8 mouse cellular contexts compared by ENCODE assay signal in genomic region chr4:124693135-124693894, GRCm38 (mm10). TPM values are rescaled to one million over a fixed set of nuclear protein-coding genes. Genes with fewer than 3 reads are reported as not detected.
DNase-seq lines count a peak whose midpoint lies in the region; ATAC-seq lines count a peak whose summit lies in the region.

Gene Utp11, minus strand, starts transcription at chr4:124693600.

- 0 out of 2 replicates have a peak, but pooled peaks cover 10% of the 10 kb centered on the region for H3K36me3 ChIP-seq in hindbrain, embryonic 14.5 days (replicated peaks; ENCODE audit: control insufficient read depth, insufficient read depth)

- H3K4me2 ChIP-seq in hindbrain, embryonic 14.5 days (replicated peaks), result peak within 1 kb of the TSS; percentile 78

- ATAC-seq in hindbrain, embryonic 14.5 days (ENCODE audit: low FRiP score), result peak; percentile 98

- peak within 1 kb of the TSS; percentile 39; the same call in 1 of the 2 replicates for H3K27ac ChIP-seq in hindbrain, embryonic 14.5 days

- H3K4me1 ChIP-seq in hindbrain, embryonic 14.5 days (replicated peaks; ENCODE audit: control insufficient read depth, insufficient read depth, low read length), result peaks cover 14% of the 10 kb centered on the region

- peak; percentile 95 for DNase-seq in ZHBTc4 (ENCODE audit: low read depth, low spot score)
- DNase-seq in cerebellum, postnatal 25 days, result peak; percentile 83 to 88
- peak; percentile 64 to 78 for DNase-seq in frontal cortex, postnatal 25 days (ENCODE audit: low spot score in 2 of 2)
- peak; percentile 92 for DNase-seq in hindbrain, embryonic 14.5 days (ENCODE audit: low spot score)
- peak; percentile 83 for DNase-seq in layer of hippocampus, postnatal 36 days
- peak; percentile 94 for DNase-seq in lung, postnatal 25 days (ENCODE audit: low spot score)
- DNase-seq in retina, postnatal 1 day, result peak; percentile 96
- peak; percentile 86 for DNase-seq in thymus, postnatal 4 days

- WGBS in hindbrain, embryonic 14.5 days, result under 1% methylated on average over 43 of the region's 43 CpGs

- H3K9ac ChIP-seq in hindbrain, embryonic 14.5 days, result peak within 1 kb of the TSS; percentile 83

- no peaks in the 10 kb centered on the region for H3K9me3 ChIP-seq in hindbrain, embryonic 14.5 days (ENCODE audit: control insufficient read depth, low read length)

- peaks cover 5% of the 10 kb centered on the region for H3K27me3 ChIP-seq in hindbrain, embryonic 14.5 days (ENCODE audit: control insufficient read depth, insufficient read depth, low read length)

- H3K4me3 ChIP-seq in hindbrain, embryonic 14.5 days (replicated peaks; ENCODE audit: low read length), result peak within 1 kb of the TSS; percentile 69

RNA-seq across cellular contexts. Expression of gene Utp11, which starts in this region (rescaled TPM):
- 33.5 and 33.6 TPM in 2 replicates for polyA plus RNA-seq in hindbrain, embryonic 14.5 days (2014; fragmentation: Nextera tagmentation; extraction: Ambion mirVana)
- total RNA-seq in layer of hippocampus, postnatal 36 days (2021), result 10 to 100 TPM; 15.9 to 16.9 TPM

Comparison
In these comparisons a context has a peak if more than half of its experiments do, and no peak if none do; other contexts are left out.
1. Peak in every context shown above with its lines: DNase-seq, ATAC-seq, H3K4me3 ChIP-seq and H3K27ac ChIP-seq.